Mouse (Mus musculus) MEL (cell line): Measurements from ENCODE around the gene Dock9.

Experiments
- CTCF ChIP-seq, 3 experiments: IDR thresholded peaks in 2 of 3; conservative IDR thresholded peaks in 1 of 3; 2 replicates each; pipeline ENCODE4 v1.5.1; 2011 to 2012; ENCODE audit warnings: low read length in 3 of 3, low read depth in 2 of 3, mild to moderate bottlenecking in 2 of 3, improper control_type of control experiment in 1 of 3, inconsistent platforms in 1 of 3, mixed read lengths in 1 of 3, moderate library complexity in 1 of 3; ENCODE audit not compliant: control insufficient read depth in 1 of 3, insufficient read depth in 1 of 3, poor library complexity in 1 of 3, severe bottlenecking in 1 of 3
- E2F4 ChIP-seq: IDR thresholded peaks from 2 replicates; pipeline ENCODE4 v1.6.1; 2011; ENCODE audit warnings: low read depth, low read length, improper control_type of control experiment, borderline replicate concordance
- EP300 ChIP-seq, 2 experiments: IDR thresholded peaks; 2 replicates each; pipeline ENCODE4 v1.6.1; 2011; ENCODE audit warnings: improper control_type of control experiment in 2 of 2, low read length in 2 of 2, low read depth in 1 of 2, mild to moderate bottlenecking in 1 of 2
- GABPA ChIP-seq: IDR thresholded peaks from 2 replicates; pipeline ENCODE4 v1.6.1; 2012; ENCODE audit warnings: low read depth, mild to moderate bottlenecking, inconsistent platforms, low read length, improper control_type of control experiment, moderate library complexity
- MXI1 ChIP-seq: IDR thresholded peaks from 2 replicates; pipeline ENCODE4 v1.6.1; 2011; ENCODE audit warnings: mild to moderate bottlenecking, low read depth, low read length, improper control_type of control experiment
- NELFE ChIP-seq: IDR thresholded peaks from 2 replicates; pipeline ENCODE4 v1.6.1; 2011; ENCODE audit warnings: low read depth, low read length, improper control_type of control experiment
- USF1 ChIP-seq: IDR thresholded peaks from 2 replicates; pipeline ENCODE4 v1.6.1; 2014; ENCODE audit warnings: low read depth, mild to moderate bottlenecking, inconsistent platforms, low read length, improper control_type of control experiment, moderate library complexity
- ZC3H11A ChIP-seq: IDR thresholded peaks from 2 replicates; pipeline ENCODE4 v1.6.1; 2012; ENCODE audit warnings: low read depth, mild to moderate bottlenecking, inconsistent platforms, low read length, improper control_type of control experiment

- TF ChIP-seq EP300 (IDR thresholded peaks at IDR 0.05; ENCODE audit: low read depth in 1 of 2, low read length in 2 of 2) (no peak), MXI1 (no peak), GABPA (no peak), USF1 (no peak), CTCF (IDR thresholded peaks at IDR 0.05 in 2 of 3, conservative IDR thresholded peaks at IDR 0.05 in 1 of 3; ENCODE audit: control insufficient read depth in 1 of 3, insufficient read depth in 1 of 3, low read depth in 2 of 3, low read length in 3 of 3, poor library complexity in 1 of 3, severe bottlenecking in 1 of 3) (no peak), NELFE (no peak), E2F4 (no peak), ZC3H11A (no peak)
These were observed 303.9 kb downstream of the Dock9 start for GRCm38 (mm10) chr14:121493712-121494111.
